Mouse (Mus musculus): Measurements from ENCODE around the gene Plcl1.

The Plcl1 gene

DNA sequence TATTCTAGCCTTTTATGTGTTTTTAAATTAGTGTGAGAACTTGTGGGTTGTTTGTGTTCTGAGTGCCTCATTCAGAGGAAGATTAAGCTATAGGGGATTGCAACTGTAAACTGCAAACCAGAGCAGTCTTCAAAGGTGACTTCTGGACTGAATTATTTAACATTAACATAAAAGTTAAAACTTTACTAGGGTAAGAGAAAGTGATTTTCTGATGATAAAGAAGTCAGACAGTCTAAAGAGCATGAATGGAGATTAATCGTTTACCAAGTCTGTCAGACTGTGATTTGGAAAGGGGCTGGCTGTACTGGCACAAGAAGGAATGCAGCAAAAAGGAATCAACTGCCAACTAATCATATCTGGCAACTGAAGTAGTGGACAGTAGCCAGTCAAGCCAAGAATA, 301.2 kb downstream of the Plcl1 start:
- DNase-seq = no peak

DNA sequence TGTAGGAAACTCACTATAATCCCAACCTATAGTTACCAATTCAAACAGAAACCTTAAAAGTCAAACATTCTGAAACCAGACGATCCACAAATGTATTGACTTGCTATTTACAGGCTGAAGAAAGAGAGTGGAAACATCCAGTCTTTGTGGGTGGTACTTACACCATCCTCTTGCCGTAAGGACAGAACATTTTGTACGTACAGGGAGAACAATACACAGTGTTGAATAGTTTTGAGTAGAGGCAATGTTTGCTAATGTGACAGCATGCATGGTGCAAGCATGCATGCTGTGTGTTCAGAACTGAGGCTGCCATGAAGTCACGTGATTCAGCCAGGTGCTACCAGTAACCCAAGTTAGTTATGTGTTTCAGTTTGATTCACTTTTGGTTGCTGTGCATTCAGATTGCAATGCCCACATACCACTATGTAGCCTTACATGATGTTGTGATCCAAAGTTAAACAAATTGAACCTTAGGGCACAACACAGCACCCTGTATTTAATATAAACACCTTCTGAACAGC, 311.6 kb downstream of the Plcl1 start:
- no peak for DNase-seq

DNA sequence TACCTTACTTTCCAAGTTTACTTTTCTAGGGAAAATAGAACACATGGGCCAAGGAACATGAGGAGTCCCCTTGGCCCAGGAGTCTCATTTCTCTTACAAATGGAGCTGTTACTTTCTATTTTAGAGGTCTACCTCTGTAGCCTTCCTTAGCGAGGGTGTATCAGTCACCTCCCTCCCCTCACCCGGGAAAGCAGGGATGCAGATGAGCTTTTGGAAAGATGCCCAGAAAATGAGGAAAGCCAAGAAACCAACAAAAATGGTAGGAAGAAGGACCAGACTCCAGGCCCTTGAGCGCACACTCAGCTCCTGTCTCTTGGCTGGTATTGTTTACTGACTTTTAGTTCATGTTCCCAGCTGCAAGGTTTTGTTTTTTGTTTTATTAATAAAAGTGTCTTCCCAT, 319.7 kb downstream of the Plcl1 start:
- no peak for DNase-seq

- no peak for DNase-seq
These were observed 323.6 kb downstream of the Plcl1 start for GRCm38 (mm10) chr1:55729332-55729731.

DNA sequence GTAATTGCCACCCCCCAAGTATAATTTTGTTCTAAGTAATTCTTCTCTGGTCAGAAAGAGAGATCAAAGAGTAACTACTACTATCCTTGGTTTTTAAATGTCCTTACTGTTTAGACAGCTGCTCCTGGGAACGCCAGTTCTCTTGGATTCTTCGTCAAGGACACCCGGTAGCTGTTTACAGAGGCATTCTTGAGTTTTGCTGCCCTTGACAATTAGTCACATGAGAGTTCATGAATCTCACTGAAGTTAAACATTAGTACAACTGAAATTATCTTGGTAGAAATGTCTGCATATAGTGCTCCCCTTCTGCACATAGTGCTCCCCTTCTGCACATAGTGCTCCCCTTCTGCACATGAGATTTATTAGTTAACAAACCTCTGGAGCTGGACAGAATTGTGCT, 327.2 kb downstream of the Plcl1 start:
- DNase-seq = no peak

- peak; percentile 68 to 71 for DNase-seq
These were observed 330.5 kb downstream of the Plcl1 start for GRCm38 (mm10) chr1:55736054-55736740.

DNA sequence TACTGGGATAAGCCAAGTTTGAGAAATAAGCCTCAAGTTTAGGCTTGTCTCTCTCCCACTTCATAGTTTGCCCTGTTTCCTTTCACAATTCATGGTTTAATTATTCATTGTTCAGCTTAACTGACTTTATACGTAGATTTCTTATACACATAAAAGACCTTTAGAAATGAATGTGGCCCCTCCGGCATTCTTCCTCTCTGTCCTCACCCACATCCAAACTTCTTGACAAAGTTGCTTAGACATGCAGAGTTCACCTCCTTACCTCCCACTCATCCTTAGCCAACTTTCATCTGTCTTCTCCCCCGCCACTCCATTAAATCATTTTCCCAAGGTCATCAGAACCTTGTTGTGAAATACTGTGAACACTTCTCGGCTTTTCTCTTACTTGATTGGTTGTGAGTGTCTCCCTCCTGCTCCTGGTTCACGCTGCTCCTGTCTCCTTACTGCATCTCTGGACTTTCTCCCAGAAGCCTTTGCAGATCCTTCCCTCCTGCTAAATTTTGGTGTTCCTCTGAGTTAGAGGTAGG, 331.1 kb downstream of the Plcl1 start:
- no peak for DNase-seq

GRCm38 (mm10) chr1:55738746-55739365, 333.1 kb downstream of the Plcl1 start:
- DNase-seq = peak; percentile 49 to 51

DNA sequence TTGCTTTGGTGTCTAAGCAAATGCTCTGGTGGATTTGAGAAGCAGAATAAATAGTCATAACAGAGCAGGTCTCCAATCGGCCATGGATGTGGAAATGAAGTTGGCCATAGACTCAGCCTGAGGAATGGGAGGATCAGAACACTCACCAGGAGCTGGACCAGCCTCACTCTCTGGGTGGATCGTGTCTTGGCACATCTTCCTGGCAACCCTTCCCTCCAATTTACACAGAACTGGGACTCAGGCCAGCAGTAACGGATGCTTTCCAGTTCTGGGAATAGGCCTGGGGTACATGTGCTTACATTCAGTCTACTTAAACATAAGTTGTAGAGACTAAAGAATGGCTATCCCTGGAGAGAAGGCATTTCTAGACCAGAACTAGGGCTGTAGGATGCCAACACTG, 336.2 kb downstream of the Plcl1 start:
- no peak for DNase-seq

DNA sequence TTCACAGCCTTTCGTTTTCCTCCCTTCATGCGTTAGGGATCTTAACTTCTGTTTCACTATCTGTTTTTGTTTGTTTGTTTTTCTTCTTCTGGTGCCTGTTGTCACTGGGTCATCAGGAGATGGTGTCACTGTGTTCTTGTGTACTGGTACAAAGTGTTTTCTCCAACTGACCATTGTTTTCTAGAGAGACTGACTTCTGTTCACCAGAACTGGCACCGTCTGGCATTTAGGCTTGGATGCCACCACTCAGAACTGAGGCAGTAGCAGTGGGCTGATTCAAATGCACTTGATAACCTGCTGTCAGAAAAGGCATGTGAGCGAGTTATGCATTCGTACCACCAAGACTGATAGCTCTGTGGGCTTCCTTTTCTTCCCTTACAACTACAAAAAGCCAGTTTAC, 342.8 kb downstream of the Plcl1 start:
- no peak for DNase-seq

DNA sequence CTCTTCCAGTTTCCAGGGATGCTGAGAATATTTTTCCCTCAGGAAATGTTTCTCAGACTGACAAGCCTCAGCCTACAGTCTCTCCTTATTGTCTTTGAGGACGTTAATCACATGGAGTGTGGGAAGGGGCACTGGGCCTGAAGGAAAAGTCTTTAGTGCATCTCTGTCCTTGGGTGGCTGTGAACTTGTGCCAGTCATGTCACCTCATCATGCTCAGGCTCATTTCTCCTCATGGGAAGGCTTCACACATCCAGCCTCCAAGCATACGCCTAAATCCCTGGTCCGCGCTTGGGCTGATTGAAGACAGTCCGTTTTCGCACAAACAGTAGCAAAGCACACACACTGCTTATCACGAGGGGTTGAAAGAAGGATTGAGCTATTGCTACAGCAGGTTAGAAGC, 344.0 kb downstream of the Plcl1 start:
- DNase-seq = no peak

GRCm38 (mm10) chr1:55755742-55756141, 350.0 kb downstream of the Plcl1 start:
- DNase-seq = peak; percentile 71 to 74

DNA sequence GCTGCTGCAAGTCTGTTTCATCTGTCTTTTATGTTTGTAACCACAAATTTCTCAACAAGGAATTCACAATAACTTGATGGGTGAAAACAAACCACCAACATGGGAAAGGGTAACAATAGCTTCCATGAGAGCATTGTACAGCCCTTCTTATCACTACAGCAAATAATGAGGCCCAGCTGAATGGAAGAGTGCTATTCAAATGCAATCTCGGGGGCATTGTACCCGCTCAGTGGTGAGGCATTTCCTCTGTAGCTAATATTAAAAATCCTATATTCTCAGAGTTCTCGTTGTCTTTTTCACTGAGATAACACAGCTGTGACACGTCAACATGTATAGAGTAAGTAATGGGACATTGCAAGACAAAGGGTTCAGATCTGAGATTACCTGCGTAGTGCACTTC, 356.6 kb downstream of the Plcl1 start:
- DNase-seq = no peak

DNA sequence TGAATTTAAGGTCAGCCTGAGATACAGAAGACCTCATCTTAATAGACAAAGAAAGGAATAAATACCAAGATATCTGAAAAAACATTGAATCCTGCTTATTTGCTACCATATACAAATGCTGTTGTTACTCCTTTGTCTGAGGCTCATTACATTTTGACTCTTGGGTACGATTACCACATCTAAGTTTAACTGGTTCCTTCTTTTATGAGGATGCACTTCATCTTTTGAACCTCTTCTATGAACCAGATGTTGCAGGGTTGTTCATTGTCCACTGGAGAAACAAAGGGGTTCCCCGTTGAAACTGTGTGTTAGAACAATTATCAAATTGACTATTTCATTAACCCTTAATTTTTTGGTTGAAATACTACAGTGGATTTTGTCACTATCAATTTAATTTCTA, 357.4 kb downstream of the Plcl1 start:
- no peak for DNase-seq

GRCm38 (mm10) chr1:55766743-55767142, 361.0 kb downstream of the Plcl1 start:
- DNase-seq = no peak

DNA sequence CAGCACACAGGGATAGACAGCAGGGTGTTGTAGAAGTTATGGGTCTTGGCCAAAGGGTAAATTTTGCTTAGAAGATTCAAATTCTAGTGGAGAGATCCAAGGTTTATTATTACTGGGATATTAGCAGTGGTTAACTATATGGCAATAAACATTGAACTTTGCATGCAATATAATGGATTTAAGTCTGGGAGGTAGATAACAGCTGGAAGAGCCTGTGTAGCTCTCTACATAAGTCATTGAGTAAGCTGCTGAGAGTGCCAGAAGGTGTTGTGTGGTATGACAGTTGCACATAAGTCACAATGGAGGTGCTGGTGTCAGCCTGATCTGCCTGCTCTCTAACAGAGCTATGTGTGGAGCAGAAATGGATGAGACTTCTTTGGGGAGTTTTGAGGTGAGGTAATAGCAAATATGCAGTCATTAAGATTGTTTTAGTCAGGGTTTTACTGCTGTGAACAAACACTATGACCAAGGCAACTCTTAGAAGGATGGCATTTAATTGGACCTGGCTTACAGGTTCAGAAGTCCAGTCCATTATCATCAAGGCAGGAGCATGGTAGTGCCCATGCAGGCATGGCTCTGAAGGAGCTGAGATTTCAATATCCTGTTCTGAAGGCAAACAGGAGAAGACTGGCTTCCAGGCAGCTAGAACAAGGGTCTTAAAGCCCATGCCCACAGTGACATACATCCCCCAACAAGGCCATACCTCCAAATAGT, 364.5 kb downstream of the Plcl1 start:
- no peak for DNase-seq

DNA sequence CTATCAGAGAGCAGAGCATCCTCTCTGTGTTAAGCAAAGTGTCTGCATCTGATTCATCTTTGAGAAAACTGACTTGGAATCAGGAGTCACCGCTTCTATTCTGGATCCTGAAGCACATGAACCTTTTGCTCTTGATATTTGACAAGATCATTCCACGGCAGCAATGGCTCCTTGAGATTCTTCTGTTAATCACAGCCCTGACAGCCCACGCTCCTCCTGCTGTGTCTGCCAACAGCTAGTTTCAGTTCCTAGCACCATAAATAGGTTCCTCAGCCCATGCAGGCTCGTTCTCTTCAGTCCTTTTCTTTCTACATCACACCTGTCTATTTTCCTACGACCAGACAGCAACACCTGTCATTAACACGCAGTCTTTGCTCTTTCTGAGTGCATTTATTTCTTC, 387.1 kb downstream of the Plcl1 start:
- DNase-seq = peak; percentile 18 to 20
